Mouse (Mus musculus) intestine, postnatal 0 days (tissue): ENCODE measurements at regions not wholly inside any gene's neighbourhood (a gene's known extent, or its start where the extent isn't known, plus 50 kb on each side); places are given as distances from the start of the nearest gene placed in this dataset.

ENCODE experiments used
- ATAC-seq: fragments of 200-750 bp; cut with Nextera tagmentation; 2 replicates; pipeline ENCODE4 v1.8.0; 2017; ENCODE audit warnings: mild to moderate bottlenecking, moderate TSS enrichment, moderate library complexity
- H3K27ac ChIP-seq: fragments of 300-500 bp; sonication (generic); 2 replicates; pipeline ENCODE4 v1.5.1; 2014; ENCODE audit warnings: mild to moderate bottlenecking, low read depth, low read length, moderate library complexity
- H3K27me3 ChIP-seq: fragments of 300-500 bp; sonication (generic); replicated peaks from 2 replicates; pipeline ENCODE4 v1.6.1; 2014; ENCODE audit warnings: low read length, mixed read lengths; ENCODE audit not compliant: control insufficient read depth, insufficient read depth
- H3K36me3 ChIP-seq: fragments of 300-500 bp; sonication (generic); 2 replicates; pipeline ENCODE4 v1.6.1; 2014; ENCODE audit warnings: mild to moderate bottlenecking, moderate library complexity; ENCODE audit not compliant: control insufficient read depth, insufficient read depth
- H3K4me1 ChIP-seq: fragments of 300-500 bp; sonication (generic); replicated peaks from 2 replicates; pipeline ENCODE4 v1.6.1; 2014; ENCODE audit warnings: antibody characterized with exemption, low read length, mixed read lengths; ENCODE audit not compliant: control insufficient read depth, insufficient read depth
- H3K4me2 ChIP-seq: fragments of 300-500 bp; sonication (generic); replicated peaks from 2 replicates; pipeline ENCODE4 v1.6.1; 2014; ENCODE audit warnings: low read depth, mild to moderate bottlenecking, moderate library complexity
- H3K4me3 ChIP-seq: fragments of 300-500 bp; sonication (generic); 2 replicates; pipeline ENCODE4 v1.5.1; 2014; ENCODE audit warnings: low read depth, low read length
- H3K9ac ChIP-seq: fragments of 300-500 bp; sonication (generic); 2 replicates; pipeline ENCODE4 v1.6.1; 2014; ENCODE audit warnings: mild to moderate bottlenecking, low read depth, low read length
- H3K9me3 ChIP-seq: fragments of 300-500 bp; sonication (generic); 2 replicates; pipeline ENCODE4 v1.6.1; 2016; ENCODE audit warnings: mixed run types; ENCODE audit not compliant: control insufficient read depth
- CTCF ChIP-seq: sonication (generic); IDR thresholded peaks from 2 replicates; pipeline ENCODE4 v1.5.1; 2016; ENCODE audit warnings: low read depth, mild to moderate bottlenecking, control low read depth, antibody characterized with exemption, moderate library complexity
- WGBS: fragments of 180-500 bp; shearing (Covaris S2); extraction: QIAGEN DNeasy Blood & Tissue Kit; methylation state at CpG from one replicate; pipeline ENCODE4 v1.1.7; 2014; 5-methylcytosine and 5-hydroxymethylcytosine counted together

DNA sequence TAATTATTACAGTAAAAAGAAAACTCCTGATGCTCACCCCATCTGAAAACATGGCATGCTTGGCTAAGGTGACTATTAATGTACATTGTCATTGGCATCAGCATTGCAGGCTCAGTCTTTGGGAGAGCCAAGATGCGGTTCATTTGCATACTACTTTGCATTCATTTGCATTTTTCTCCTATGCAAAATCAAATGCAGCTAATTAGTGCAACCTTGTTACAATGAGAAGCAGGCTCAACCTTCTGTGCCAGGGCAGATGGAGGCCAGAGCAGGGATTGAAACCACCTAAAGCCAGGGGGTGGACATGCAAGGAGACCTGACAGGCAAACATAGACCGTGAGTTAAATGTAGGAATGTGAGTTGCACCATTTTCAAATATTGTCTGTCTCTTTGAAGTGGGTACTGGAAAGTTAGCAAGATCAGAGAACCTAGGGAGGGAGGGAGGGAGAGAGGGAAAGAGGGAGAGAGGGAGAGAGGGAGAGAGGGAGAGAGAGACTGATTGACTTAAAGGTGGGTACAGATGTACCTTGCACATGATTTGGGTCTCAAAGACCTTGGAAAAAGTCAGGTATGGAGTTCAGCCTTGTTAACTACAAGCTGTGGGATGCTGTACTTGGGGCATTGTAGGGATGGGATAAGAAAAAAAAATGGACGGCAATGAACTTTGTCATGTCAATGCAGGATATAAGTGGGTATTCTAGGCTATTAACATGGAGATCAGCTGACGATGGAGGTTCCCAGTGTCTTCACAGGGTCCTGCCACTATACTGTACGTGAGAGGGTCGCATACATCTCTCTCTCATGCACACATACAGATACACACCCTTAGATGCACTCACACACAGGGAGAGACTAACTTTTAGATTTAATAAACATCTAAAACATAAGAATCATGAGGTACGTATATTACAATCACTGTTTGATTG is 1362.1 kb upstream of the A1bg start:
- Histone ChIP-seq H3K9ac (no peak overlapping the region), H3K4me3 (no peak overlapping the region), H3K9me3 (no peaks in the 10 kb centered on the region), H3K4me1 (no peaks in the 10 kb centered on the region), H3K27me3 (no peaks in the 10 kb centered on the region), H3K4me2 (no peak overlapping the region), H3K36me3 (no peaks in the 10 kb centered on the region), H3K27ac (no peak overlapping the region)
- no peak for TF ChIP-seq CTCF
- 96% methylated on average over 7 of the region's 7 CpGs for WGBS
- no peak for ATAC-seq

DNA sequence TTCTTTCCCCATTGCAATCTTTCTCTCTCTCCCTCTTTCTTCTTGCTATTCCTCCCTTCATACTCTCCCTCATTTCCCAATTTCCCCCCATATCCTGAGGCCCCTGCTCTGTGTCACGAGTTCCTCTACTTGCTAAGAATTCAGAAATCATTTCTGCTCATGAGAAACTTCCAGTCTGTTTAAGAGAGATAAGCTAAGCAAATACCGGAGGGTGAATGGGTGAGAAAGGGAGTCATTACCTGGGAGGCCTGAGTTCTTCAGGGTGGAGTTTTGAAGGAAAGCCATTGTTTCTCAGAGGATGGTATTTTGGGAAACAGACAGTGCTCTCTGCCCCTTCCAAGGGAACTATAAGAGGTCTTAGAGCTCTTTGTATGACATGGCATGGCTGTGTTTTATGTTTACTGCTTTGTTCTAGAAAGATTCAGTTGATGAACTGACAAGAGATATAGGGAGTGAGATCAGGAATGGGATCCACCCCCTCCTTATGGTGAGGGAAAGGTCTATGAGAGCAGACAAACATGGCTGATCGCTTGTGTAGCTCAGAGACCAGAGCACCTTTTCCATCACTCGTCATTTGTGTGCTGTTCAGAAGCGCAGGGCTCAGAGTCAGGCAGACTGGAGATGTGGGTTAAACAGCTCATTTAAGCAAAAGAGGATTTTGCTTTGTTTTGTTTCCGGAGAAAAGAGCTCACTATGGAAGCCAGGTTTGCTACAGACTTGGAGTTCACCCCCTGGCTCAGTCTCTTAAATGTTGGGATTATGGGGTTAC is 1361.0 kb upstream of the A1bg start:
- Histone ChIP-seq H3K27ac (no peak overlapping the region), H3K4me1 (no peaks in the 10 kb centered on the region), H3K4me2 (no peak overlapping the region), H3K9ac (no peak overlapping the region), H3K36me3 (no peaks in the 10 kb centered on the region), H3K9me3 (no peaks in the 10 kb centered on the region), H3K4me3 (no peak overlapping the region), H3K27me3 (no peaks in the 10 kb centered on the region)
- no peak for ATAC-seq
- WGBS: 53% methylated on average over 6 of the region's 6 CpGs
- TF ChIP-seq CTCF: no peak

DNA sequence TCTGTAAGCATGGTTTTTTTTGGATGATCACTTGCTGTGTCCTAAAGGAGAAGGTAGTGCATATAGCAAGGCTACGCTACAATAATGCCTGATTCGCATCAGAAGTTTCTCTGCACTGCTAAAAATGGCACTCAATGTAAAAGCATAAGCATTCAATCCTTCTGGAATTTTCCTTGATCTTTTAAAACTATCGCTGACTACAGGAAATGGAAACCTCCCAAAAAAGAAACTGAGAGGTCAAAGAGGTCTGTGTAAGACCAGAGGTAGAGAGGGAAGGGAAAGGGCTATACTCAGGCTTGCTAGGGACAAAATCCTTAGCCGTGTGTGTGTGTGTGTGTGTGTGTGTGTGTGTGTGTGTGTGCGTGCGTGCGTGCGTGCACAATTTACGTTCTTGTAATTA is 1359.8 kb upstream of the A1bg start:
- no peak overlapping the region for H3K27ac ChIP-seq
- H3K4me3 ChIP-seq: no peak overlapping the region
- WGBS: 70% methylated on average over 9 of the region's 9 CpGs
- H3K9ac ChIP-seq: no peak overlapping the region
- H3K27me3 ChIP-seq: no peaks in the 10 kb centered on the region
- TF ChIP-seq CTCF: no peak
- no peak overlapping the region for H3K4me2 ChIP-seq
- H3K4me1 ChIP-seq: no peaks in the 10 kb centered on the region
- H3K36me3 ChIP-seq: no peaks in the 10 kb centered on the region
- H3K9me3 ChIP-seq: no peaks in the 10 kb centered on the region
- no peak for ATAC-seq

DNA sequence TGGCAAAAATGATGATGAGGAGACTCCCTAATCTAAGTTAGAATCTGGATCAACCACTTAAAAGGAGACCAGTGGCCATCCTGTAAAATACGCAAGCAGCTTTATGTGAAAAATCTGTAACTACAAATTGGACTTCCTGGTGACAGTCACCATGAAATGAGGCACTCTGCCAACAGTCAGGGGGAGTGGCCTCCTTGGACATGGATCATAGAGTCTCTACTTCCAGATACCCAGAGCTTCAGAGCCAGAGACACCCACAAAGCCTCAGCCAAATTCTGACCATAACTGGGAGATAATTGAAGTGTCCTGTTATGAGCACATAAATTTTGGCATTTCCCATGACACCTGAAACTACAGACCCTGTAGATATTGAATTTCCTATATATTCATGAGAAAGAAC is 1359.3 kb upstream of the A1bg start:
- ATAC-seq: no peak
- H3K4me3 ChIP-seq: no peak overlapping the region
- no peak overlapping the region for H3K9ac ChIP-seq
- no peaks in the 10 kb centered on the region for H3K4me1 ChIP-seq
- no peaks in the 10 kb centered on the region for H3K27me3 ChIP-seq
- H3K36me3 ChIP-seq: no peaks in the 10 kb centered on the region
- no peak for TF ChIP-seq CTCF
- no peaks in the 10 kb centered on the region for H3K9me3 ChIP-seq
- no peak overlapping the region for H3K4me2 ChIP-seq
- H3K27ac ChIP-seq: no peak overlapping the region
- 53% methylated on average over 1 of the region's 1 CpGs for WGBS

DNA sequence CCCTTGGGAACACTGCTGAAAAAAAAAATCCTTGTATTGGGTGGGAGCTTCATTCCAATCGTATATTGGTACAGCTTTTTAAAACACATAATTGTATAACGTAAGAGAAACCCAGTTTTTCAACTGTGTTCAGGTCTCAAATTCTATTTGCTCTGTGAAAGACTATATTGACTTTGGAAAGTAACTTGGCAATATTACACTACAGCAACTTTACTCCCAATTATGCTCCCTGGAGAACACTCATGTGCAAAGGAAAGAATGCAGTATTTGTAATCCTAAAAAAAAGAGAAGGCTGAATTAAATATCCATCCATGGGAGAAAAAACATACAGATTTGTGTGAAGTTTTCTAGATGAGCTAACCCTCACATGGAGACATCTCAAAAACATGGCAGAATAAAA is 1356.7 kb upstream of the A1bg start:
- Histone ChIP-seq H3K4me1 (no peaks in the 10 kb centered on the region), H3K36me3 (no peaks in the 10 kb centered on the region), H3K9me3 (no peaks in the 10 kb centered on the region), H3K4me3 (no peak overlapping the region), H3K27ac (no peak overlapping the region), H3K27me3 (no peaks in the 10 kb centered on the region), H3K9ac (no peak overlapping the region), H3K4me2 (no peak overlapping the region)
- WGBS: 74% methylated on average over 2 of the region's 2 CpGs
- no peak for TF ChIP-seq CTCF
- no peak for ATAC-seq

DNA sequence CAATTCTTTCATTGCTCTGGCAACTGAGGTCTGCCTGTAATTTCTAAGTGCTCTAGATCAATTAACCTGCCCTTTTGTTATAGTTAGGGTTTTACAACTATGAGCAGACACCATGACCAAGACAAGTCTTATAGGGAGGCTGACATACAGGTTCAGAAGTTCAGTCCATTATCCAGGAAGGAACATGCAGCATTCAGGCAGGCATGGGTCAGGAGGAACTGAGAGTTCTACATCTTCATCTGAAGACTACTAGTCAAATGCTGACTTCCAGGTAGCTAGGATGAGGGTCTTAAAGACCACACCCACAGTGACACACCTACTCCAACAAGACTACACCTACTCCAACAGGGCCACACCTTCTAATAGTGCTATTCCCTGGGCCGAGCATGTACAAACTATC is 1352.0 kb upstream of the A1bg start:
- H3K9ac ChIP-seq: no peak overlapping the region
- ATAC-seq: no peak
- H3K27ac ChIP-seq: no peak overlapping the region
- H3K4me1 ChIP-seq: no peaks in the 10 kb centered on the region
- no peak overlapping the region for H3K4me2 ChIP-seq
- no peaks in the 10 kb centered on the region for H3K27me3 ChIP-seq
- H3K9me3 ChIP-seq: no peaks in the 10 kb centered on the region
- no peak overlapping the region for H3K4me3 ChIP-seq
- no peak for TF ChIP-seq CTCF
- no peaks in the 10 kb centered on the region for H3K36me3 ChIP-seq
- WGBS: 96% methylated on average over 1 of the region's 1 CpGs
